Mouse (Mus musculus) T-helper 1 cell (primary cell): ENCODE measurements around the gene Ric8b.

Experiments used
- in situ Hi-C: fragments of 300-600 bp; cut with MboI, MseI; formaldehyde crosslinking; loops from one replicate; pipeline ENCODE4 v1.15.1; 2025; ENCODE audit warnings: high pct_unique_total_duplicates

The Ric8b gene

GRCm38 (mm10) chr10:84916810-84917730, at the start of gene Ric8b:
Gene Ric8b, plus strand, starts transcription at chr10:84917616.
- in situ Hi-C loops: no loop called here

DNA sequence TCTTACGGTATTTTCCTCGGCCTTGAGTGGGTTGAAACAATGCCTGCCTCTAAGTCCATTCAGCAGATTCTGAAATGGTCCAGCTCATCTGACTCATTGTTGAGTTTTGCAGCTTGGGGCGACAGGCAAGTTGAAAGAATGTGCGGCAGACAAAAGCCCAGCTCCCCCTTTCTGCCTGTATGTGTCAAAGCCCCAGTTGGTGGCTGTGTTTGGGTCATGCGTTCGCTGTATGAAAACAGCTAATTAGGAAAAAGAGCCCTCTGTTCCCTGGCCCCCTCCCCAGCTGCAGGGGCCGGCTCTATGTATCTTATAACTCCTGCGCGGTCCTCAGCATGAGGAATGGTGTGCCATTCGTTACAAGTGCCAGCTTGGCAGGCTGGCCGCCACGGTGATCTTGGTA, 46.1 kb upstream of the Ric8b start:
- in situ Hi-C loops: loop anchor here (25.0 kb wide), 1 partner anchor 659 kb away; no protein-coding TSS in a partner anchor

- in situ Hi-C loops: loop anchor here (25.0 kb wide), 1 partner anchor 660 kb away; no protein-coding TSS in a partner anchor
Observed at GRCm38 (mm10) chr10:84871921-84872320, 45.5 kb upstream of the Ric8b start.

- in situ Hi-C loops: no loop called here
Observed at GRCm38 (mm10) chr10:84879823-84880571, 37.4 kb upstream of the Ric8b start.

DNA sequence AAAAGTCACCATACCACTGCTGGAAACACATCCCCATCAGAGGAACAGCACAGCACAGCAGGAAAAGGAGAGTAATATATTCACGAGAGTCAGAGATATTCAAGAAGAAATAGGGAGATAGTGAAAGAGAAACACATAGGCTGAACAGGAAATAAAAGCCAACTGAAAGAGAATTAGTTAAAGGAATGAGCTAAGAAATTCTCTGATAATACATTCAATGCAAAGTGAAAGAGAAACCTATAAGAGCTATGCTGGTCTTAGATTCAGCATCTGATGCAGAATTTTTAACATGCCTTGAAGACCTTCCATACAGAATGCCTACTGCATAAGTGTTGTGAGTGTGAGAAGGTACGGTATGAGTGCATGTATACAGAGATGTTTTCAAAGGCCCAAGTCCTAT, 34.9 kb upstream of the Ric8b start:
- in situ Hi-C loops: no loop called here

DNA sequence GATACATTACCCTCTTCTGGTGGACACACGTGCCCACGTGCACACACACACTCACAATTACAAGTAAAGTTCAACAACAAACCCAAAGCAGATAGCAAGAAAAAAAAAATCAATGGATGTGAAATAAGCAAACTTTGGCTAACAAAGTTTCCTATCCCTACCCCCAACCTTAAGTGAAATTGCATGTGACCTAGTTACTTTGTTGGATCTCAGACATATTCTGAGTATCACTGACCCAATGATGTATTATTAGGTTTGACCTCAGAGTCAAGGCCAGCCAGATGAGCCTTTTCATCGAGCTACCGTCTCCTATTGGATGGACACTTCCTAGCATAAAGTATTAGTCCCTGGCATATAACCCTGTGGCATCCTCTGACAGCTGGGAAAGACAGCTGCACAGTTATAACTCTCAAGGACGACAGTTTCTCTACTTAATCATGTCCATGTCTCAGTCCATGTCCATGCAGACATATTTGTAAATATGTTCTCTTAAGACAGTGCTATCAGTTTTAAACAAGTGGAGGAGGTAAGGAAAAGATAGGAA, 32.0 kb upstream of the Ric8b start:
- in situ Hi-C loops: no loop called here

- in situ Hi-C loops: no loop called here
Observed at GRCm38 (mm10) chr10:84886221-84886627, 31.2 kb upstream of the Ric8b start.

GRCm38 (mm10) chr10:84886785-84887184, 30.6 kb upstream of the Ric8b start:
- in situ Hi-C loops: no loop called here

GRCm38 (mm10) chr10:84889096-84889846, 28.1 kb upstream of the Ric8b start:
- in situ Hi-C loops: no loop called here

- in situ Hi-C loops: no loop called here
Observed at GRCm38 (mm10) chr10:84895810-84896358, 21.5 kb upstream of the Ric8b start.

- in situ Hi-C loops: no loop called here
Observed at GRCm38 (mm10) chr10:84896941-84897930, 20.2 kb upstream of the Ric8b start.

- in situ Hi-C loops: no loop called here
Observed at GRCm38 (mm10) chr10:84898144-84898979, 19.1 kb upstream of the Ric8b start.

DNA sequence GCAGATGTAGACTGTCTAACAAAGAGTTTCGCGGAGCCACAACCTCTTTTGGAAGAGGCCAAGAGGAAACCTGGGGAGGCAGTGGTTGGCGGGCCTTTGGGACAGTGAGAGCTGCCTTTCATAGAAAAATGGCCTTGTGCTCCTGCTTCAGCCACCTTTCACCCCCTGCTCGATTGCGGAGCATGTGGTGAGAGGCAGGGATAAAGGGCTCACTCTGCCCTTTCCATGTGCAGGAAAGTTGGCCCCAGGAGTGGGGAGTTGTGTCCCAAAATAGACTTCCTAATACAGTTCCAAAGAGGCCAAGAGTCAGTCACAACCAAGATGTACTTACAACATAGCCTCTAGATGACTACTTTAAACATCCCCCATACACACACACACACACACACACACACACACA, 15.7 kb upstream of the Ric8b start:
- in situ Hi-C loops: no loop called here

DNA sequence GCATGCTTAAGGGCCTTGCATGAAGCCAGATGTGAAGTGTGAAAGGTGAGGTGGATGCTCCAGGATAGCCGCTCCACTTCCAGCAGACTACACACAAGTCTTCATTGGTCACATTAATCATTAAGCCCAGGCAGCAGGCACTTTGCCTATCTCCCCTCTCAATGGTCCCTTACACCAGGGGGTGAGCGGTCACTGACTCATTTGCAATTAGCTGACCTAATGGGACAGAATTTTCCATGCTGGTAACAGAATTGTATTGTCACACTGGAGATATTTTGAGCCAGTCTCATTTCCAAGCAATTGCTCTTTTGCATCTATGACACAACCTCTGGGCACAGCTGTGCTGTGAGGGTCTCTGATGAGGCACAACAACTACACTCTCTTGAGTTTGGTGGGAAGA, 15.2 kb upstream of the Ric8b start:
- in situ Hi-C loops: no loop called here

- in situ Hi-C loops: no loop called here
Observed at GRCm38 (mm10) chr10:84903307-84903706, 14.1 kb upstream of the Ric8b start.

DNA sequence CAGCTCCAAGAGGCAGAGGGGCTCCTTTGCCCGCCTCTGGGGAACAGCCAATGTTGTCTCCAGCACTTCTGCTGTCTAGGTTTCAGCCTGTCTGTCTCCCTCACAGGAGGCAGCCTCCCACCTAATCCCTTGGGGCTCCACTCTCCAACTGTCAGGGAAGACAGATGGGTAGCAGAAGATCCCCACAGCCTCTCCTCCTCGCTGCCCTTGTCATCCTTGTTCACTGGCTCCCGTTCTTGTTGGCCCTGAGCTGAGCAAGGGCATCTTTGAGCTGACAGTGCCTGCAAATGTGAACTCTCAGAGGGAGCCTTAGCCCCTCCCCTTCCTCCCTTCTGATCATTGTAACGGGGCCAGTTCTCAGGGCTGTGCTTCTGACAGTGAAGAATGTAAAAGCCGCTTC, 13.7 kb upstream of the Ric8b start:
- in situ Hi-C loops: no loop called here

- in situ Hi-C loops: no loop called here
Observed at GRCm38 (mm10) chr10:84906895-84907294, 10.5 kb upstream of the Ric8b start.

- in situ Hi-C loops: no loop called here
Observed at GRCm38 (mm10) chr10:84908006-84908405, 9.4 kb upstream of the Ric8b start.

GRCm38 (mm10) chr10:84908471-84908870, 8.9 kb upstream of the Ric8b start:
- in situ Hi-C loops: no loop called here
